Mouse (Mus musculus) layer of hippocampus, adult 9-10 months (tissue): ENCODE measurements around the gene Fam168b.

ENCODE experiments used
- DNase-seq: peaks from one replicate; pipeline ENCODE4 v3.0.0; 2022; ENCODE audit warnings: low spot score

Gene Fam168b

GRCm38 (mm10) chr1:34850343-34851136, 7.7 kb upstream of the Fam168b start:
- no peak for DNase-seq

GRCm38 (mm10) chr1:34849745-34850342, 7.0 kb upstream of the Fam168b start, which contains the start of gene Plekhb2:
TSS of gene Plekhb2 (plus strand) at chr1:34849976.
- peak; percentile 69 for DNase-seq

- DNase-seq, result no peak
Observed at GRCm38 (mm10) chr1:34847070-34847469, 4.2 kb upstream of the Fam168b start.

GRCm38 (mm10) chr1:34842389-34842861, 440 bp downstream of the Fam168b start:
- DNase-seq, result no peak

- DNase-seq, result no peak
Observed at GRCm38 (mm10) chr1:34841709-34842388, 1.0 kb downstream of the Fam168b start.

GRCm38 (mm10) chr1:34839241-34839640, 3.6 kb downstream of the Fam168b start:
- no peak for DNase-seq

- DNase-seq, result no peak
Observed at GRCm38 (mm10) chr1:34837951-34838689, 4.7 kb downstream of the Fam168b start.

GRCm38 (mm10) chr1:34834904-34835303, 8.0 kb downstream of the Fam168b start:
- no peak for DNase-seq

- DNase-seq, result no peak
Observed at GRCm38 (mm10) chr1:34831381-34831780, 11.5 kb downstream of the Fam168b start.

GRCm38 (mm10) chr1:34830934-34831333, 11.9 kb downstream of the Fam168b start:
- DNase-seq, result no peak

- no peak for DNase-seq
Observed at GRCm38 (mm10) chr1:34828528-34829294, 14.2 kb downstream of the Fam168b start.

GRCm38 (mm10) chr1:34827900-34828299, 15.0 kb downstream of the Fam168b start:
- no peak for DNase-seq

GRCm38 (mm10) chr1:34825909-34826308, 17.0 kb downstream of the Fam168b start:
- no peak for DNase-seq

- DNase-seq, result no peak
Observed at GRCm38 (mm10) chr1:34824208-34824607, 18.7 kb downstream of the Fam168b start.

- DNase-seq, result no peak
Observed at GRCm38 (mm10) chr1:34823353-34823752, 19.5 kb downstream of the Fam168b start.

- no peak for DNase-seq
Observed at GRCm38 (mm10) chr1:34822746-34823145, 20.1 kb downstream of the Fam168b start.

GRCm38 (mm10) chr1:34822003-34822402, 20.9 kb downstream of the Fam168b start:
- no peak for DNase-seq

GRCm38 (mm10) chr1:34821411-34821810, 21.5 kb downstream of the Fam168b start:
- no peak for DNase-seq

- DNase-seq, result no peak
Observed at GRCm38 (mm10) chr1:34819225-34819910, 23.5 kb downstream of the Fam168b start.

- no peak for DNase-seq
Observed at GRCm38 (mm10) chr1:34815843-34816242, 27.0 kb downstream of the Fam168b start.
